Mouse (Mus musculus): Measurements from ENCODE around the gene Sel1l3.

- TF ChIP-seq MEF2A (IDR thresholded peaks at IDR 0.05; ENCODE audit: extremely low read depth, insufficient replicate concordance, low read depth, low read length, poor library complexity, severe bottlenecking), result no peak
- no peak for TF ChIP-seq EP300 (IDR thresholded peaks at IDR 0.05; ENCODE audit: low read depth in 1 of 2, low read length in 2 of 2)
- no peak for TF ChIP-seq CTCF (IDR thresholded peaks at IDR 0.05 in 2 of 3, conservative IDR thresholded peaks at IDR 0.05 in 1 of 3; ENCODE audit: control insufficient read depth in 1 of 3, insufficient read depth in 1 of 3, low read depth in 2 of 3, low read length in 3 of 3, poor library complexity in 1 of 3, severe bottlenecking in 1 of 3)
- no peak for TF ChIP-seq ZNF384 (IDR thresholded peaks at IDR 0.05; ENCODE audit: low read depth, low read length)
- no peak for TF ChIP-seq CHD1 (IDR thresholded peaks at IDR 0.05; ENCODE audit: low read depth, low read length)
- no peak for TF ChIP-seq E2F4 (IDR thresholded peaks at IDR 0.05; ENCODE audit: borderline replicate concordance, low read depth, low read length)
- no peak for TF ChIP-seq ELF1 (IDR thresholded peaks at IDR 0.05; ENCODE audit: low read depth, low read length)
- TF ChIP-seq NRF1 (IDR thresholded peaks at IDR 0.05; ENCODE audit: insufficient read depth, low read depth, low read length, poor library complexity, severe bottlenecking), result no peak
- no peak for TF ChIP-seq USF2 (IDR thresholded peaks at IDR 0.05; ENCODE audit: borderline replicate concordance in 1 of 2, insufficient read depth in 1 of 2, low read depth in 1 of 2, low read length in 2 of 2)
- no peak for TF ChIP-seq POLR2A (IDR thresholded peaks at IDR 0.05; ENCODE audit: control insufficient read depth in 1 of 2, insufficient read depth in 1 of 2, low read depth in 1 of 2, low read length in 2 of 2, poor library complexity in 1 of 2)
- no peak for TF ChIP-seq SIN3A (IDR thresholded peaks at IDR 0.05; ENCODE audit: low read length)
These were observed 109.4 kb downstream of the Sel1l3 start for GRCm38 (mm10) chr5:53104177-53104855.

Measured in MEL (cell line).